Mouse (Mus musculus) forebrain, embryonic 11.5 days (tissue): Measurements from ENCODE around the gene Sprtn. TPM values are rescaled to one million over a fixed set of nuclear protein-coding genes. Genes with fewer than 3 reads are reported as not detected.

Experiments used
- ATAC-seq: fragments of 200-750 bp; cut with Nextera tagmentation; replicated peaks from 2 replicates; pipeline ENCODE4 v1.8.0; 2017; ENCODE audit warnings: moderate TSS enrichment; ENCODE audit not compliant: low FRiP score
- DNase-seq: peaks from one replicate; pipeline ENCODE4 v3.0.0-alpha.2; 2017; ENCODE audit warnings: low spot score
- H3K27ac ChIP-seq: fragments of 300-500 bp; sonication (generic); 2 replicates; pipeline ENCODE4 v1.5.1; 2014; ENCODE audit warnings: low read depth, low read length
- H3K27me3 ChIP-seq: fragments of 300-500 bp; sonication (generic); 2 replicates; pipeline ENCODE4 v1.6.1; 2014; ENCODE audit warnings: mild to moderate bottlenecking, low read length, mixed read lengths; ENCODE audit not compliant: control insufficient read depth, insufficient read depth
- H3K36me3 ChIP-seq: fragments of 300-500 bp; sonication (generic); 2 replicates; pipeline ENCODE4 v1.6.1; 2014; ENCODE audit warnings: mild to moderate bottlenecking, low read length, moderate library complexity, mixed read lengths; ENCODE audit not compliant: control insufficient read depth, insufficient read depth
- H3K4me1 ChIP-seq: fragments of 300-500 bp; sonication (generic); replicated peaks from 2 replicates; pipeline ENCODE4 v1.6.1; 2014; ENCODE audit warnings: low read length, mixed read lengths; ENCODE audit not compliant: control insufficient read depth, insufficient read depth
- H3K4me2 ChIP-seq: fragments of 300-500 bp; sonication (generic); 2 replicates; pipeline ENCODE4 v1.6.1; 2014; ENCODE audit warnings: low read depth, mild to moderate bottlenecking, low read length, moderate library complexity, mixed read lengths; ENCODE audit not compliant: severe bottlenecking
- H3K4me3 ChIP-seq: fragments of 300-500 bp; sonication (generic); 2 replicates; pipeline ENCODE4 v1.5.1; 2014; ENCODE audit warnings: low read depth, low read length
- H3K9ac ChIP-seq: fragments of 300-500 bp; sonication (generic); 2 replicates; pipeline ENCODE4 v1.6.1; 2014; ENCODE audit warnings: low read length
- H3K9me3 ChIP-seq: fragments of 300-500 bp; sonication (generic); 2 replicates; pipeline ENCODE4 v1.6.1; 2016; ENCODE audit warnings: low read length, mixed read lengths; ENCODE audit not compliant: control insufficient read depth
- WGBS: fragments of 180-500 bp; shearing (Covaris S2); extraction: QIAGEN DNeasy Blood & Tissue Kit; methylation state at CpG from one replicate; pipeline ENCODE4 v1.1.7; 2014; 5-methylcytosine and 5-hydroxymethylcytosine counted together
- polyA plus RNA-seq: library from polyadenylated mRNA; unstranded; fragments of >200 nt; fragmentation: Nextera tagmentation; extraction: Ambion mirVana; gene quantifications from 2 replicates; pipeline ENCODE4 v1.2.1, GENCODE M21; 2014

Sprtn gene
- polyA plus RNA-seq, 1 experiment from 2014 or later: 11.1 TPM

DNA sequence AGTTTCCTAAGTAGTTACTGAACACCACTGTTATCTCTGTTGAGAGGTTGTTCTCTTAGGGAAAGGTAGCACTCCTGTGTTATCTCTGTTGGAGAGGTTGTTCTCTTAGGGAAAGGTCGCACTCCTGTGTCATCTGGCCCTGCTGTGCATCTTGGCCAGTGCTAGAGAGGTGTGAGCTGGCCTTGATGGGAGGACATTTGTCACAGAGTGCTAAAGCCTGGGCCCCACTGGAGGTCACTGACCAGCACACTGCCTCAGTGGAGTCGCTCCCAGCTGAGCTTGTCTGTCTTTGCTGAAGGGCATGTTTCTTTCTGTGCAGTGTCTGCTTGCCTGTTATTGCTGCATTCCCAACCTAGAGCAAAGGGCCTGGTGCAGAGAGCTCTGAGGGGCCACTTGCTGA, 30.6 kb upstream of the Sprtn start:
- DNase-seq (no peak), ATAC-seq (no peak)
- 87% methylated on average over 2 of the region's 2 CpGs for WGBS
- Histone ChIP-seq H3K36me3 (no peaks in the 10 kb centered on the region; the same call in 1 of the 2 replicates), H3K4me1 (peaks cover 6% of the 10 kb centered on the region; the same call in 1 of the 2 replicates), H3K9ac (no peak overlapping the region), H3K27me3 (no peaks in the 10 kb centered on the region), H3K9me3 (no peaks in the 10 kb centered on the region), H3K4me3 (no peak overlapping the region), H3K4me2 (no peak overlapping the region), H3K27ac (no peak overlapping the region)

DNA sequence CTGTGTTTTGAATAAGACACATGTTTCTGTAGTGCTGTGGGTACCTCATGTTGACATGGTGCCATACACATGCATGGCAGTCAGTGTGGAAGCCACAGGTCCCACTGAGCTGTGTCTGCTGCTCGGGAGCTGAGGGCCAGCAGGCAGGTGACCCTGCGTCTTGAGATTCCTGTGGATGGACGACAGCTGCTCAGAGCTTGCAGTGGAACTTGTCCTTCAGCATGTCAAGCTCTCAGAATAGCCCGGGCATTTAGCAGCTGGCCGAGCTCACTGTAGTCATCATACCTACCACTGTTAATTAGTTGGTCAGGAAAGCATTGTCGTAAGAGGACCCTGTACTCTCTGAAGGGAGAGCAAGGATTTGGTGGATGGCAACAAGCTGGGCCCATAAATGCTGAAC, 28.0 kb upstream of the Sprtn start:
- 93% methylated on average over 6 of the region's 6 CpGs for WGBS
- Histone ChIP-seq H3K4me1 (no peaks in the 10 kb centered on the region), H3K9ac (no peak overlapping the region), H3K4me2 (no peak overlapping the region), H3K36me3 (no peaks in the 10 kb centered on the region; the same call in 1 of the 2 replicates), H3K4me3 (no peak overlapping the region), H3K27ac (no peak overlapping the region), H3K9me3 (no peaks in the 10 kb centered on the region), H3K27me3 (no peaks in the 10 kb centered on the region)
- DNase-seq (no peak), ATAC-seq (no peak)

DNA sequence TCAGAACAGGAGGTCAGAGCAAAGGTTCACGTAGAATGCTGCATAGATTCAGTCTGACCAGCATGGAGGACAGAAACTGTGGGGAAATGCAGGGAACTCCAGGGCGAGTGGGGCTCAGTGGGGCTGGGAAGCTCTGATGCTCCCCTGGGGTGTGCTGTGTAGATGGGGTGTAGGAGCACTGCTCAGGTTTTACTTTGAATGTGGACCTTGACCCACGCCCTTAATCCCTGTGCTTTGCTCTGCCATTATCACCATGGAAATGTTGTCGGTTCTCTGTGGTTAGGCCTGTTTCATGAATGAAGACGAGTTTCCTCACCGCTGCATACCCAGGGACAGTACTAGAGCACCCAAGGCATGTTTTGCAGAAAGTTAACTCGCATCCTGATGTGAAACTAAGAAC, 26.2 kb upstream of the Sprtn start:
- no peaks in the 10 kb centered on the region for H3K4me1 ChIP-seq
- no peaks in the 10 kb centered on the region for H3K9me3 ChIP-seq
- H3K9ac ChIP-seq: no peak overlapping the region
- ATAC-seq: no peak
- 92% methylated on average over 7 of the region's 7 CpGs for WGBS
- no peak overlapping the region for H3K27ac ChIP-seq
- DNase-seq: no peak
- no peak overlapping the region for H3K4me2 ChIP-seq
- H3K27me3 ChIP-seq: no peaks in the 10 kb centered on the region
- H3K36me3 ChIP-seq: no peaks in the 10 kb centered on the region; the same call in 1 of the 2 replicates
- H3K4me3 ChIP-seq: no peak overlapping the region

DNA sequence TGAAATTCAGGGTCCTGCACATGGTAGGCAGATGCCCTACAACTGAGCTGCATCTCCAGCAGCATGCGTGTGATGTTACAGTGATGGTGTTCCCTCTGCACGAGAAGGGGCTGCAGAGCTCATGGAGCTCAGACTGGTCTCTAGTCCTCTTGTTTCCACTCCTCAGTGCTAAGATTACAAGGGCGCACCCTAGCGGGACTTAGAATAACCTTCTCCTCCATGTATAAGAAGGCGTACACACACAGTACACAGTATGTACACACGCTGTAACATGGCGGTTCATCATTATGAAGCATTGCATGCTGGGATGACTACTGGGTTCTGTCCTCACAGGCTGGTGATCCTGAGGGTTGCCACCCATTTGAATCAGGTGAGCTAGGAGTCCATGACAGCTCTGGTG, 25.6 kb upstream of the Sprtn start:
- Histone ChIP-seq H3K27ac (no peak overlapping the region), H3K9me3 (no peaks in the 10 kb centered on the region), H3K9ac (no peak overlapping the region), H3K36me3 (no peaks in the 10 kb centered on the region; the same call in 1 of the 2 replicates), H3K27me3 (no peaks in the 10 kb centered on the region), H3K4me3 (no peak overlapping the region), H3K4me1 (no peaks in the 10 kb centered on the region), H3K4me2 (no peak overlapping the region)
- ATAC-seq: no peak
- WGBS: 90% methylated on average over 7 of the region's 7 CpGs
- no peak for DNase-seq

DNA sequence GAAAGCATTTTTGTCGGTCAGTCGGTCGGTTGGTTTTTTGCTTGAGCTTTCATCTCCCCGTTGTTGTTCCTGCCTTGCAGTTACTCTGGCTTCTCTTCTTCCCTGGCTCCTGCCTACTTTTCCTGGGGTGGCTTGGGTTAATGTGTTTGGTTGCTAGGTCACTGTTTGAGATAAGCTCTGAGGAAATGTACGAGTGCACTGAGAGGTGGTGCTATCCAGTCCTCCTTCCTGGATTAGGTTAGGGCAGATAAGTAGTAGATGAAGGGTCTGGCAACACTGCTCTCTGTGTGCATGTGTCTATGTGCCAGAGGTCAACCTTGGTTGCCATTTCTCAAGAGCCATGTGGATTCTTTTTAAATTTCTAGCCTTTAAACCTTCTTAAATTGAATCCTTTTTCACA, 25.0 kb upstream of the Sprtn start:
- no peaks in the 10 kb centered on the region; the same call in 1 of the 2 replicates for H3K36me3 ChIP-seq
- 96% methylated on average over 5 of the region's 5 CpGs for WGBS
- H3K4me2 ChIP-seq: no peak overlapping the region
- no peaks in the 10 kb centered on the region for H3K27me3 ChIP-seq
- DNase-seq (no peak), ATAC-seq (no peak)
- no peaks in the 10 kb centered on the region for H3K4me1 ChIP-seq
- H3K9me3 ChIP-seq: no peaks in the 10 kb centered on the region
- H3K4me3 ChIP-seq: no peak overlapping the region
- H3K27ac ChIP-seq: no peak overlapping the region
- no peak overlapping the region for H3K9ac ChIP-seq

DNA sequence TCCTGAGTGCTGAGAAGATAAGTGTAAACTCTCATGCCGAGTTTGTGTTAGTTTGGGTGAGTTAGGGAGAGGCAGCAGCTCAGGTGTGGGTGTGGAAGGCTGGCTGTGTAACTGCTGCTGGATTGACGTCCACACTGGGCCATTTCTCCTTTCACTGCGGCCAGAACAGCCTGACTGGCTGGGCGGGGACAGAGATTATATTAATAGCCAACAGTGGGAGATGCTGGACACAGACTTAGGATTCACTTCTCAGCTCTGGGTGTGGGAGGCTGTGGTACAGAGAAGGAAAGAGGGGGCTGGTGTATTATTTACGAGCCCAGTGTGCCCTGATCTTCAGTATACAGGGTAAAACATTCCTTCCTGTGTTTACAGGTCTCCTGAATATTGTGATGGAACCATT, 19.5 kb upstream of the Sprtn start:
- Histone ChIP-seq H3K9ac (no peak overlapping the region), H3K4me2 (no peak overlapping the region), H3K4me1 (no peaks in the 10 kb centered on the region), H3K36me3 (peaks cover 13% of the 10 kb centered on the region), H3K27ac (no peak overlapping the region), H3K4me3 (no peak overlapping the region), H3K9me3 (no peaks in the 10 kb centered on the region), H3K27me3 (no peaks in the 10 kb centered on the region)
- WGBS: 92% methylated on average over 5 of the region's 5 CpGs
- DNase-seq (no peak), ATAC-seq (no peak)

DNA sequence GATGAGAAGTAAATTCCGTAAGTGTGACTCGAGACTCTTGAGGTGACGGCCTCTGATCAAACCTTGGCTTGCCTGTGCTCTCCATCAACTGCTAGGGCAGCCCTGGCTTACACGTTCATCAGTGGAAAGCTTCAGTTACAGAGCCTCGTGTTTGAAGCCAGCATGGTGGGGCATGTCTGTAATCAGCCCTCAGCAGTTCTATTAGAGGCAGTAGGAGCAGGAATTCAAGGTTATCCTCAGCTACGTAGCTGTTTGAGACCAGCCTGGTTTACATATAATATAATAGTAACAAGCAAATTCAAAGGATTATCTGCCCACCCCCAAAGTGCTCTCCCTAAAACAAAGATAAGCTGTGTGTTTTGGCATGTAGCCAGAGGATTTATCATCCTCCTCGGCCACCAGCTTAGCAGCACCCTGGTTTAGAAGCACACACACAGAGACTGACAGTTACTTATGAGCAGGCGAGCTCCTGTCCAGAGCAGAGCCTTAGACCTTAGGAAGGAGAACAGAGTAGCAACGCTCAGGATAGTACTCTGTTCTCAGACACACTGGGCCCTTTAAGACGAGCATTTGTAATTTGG, 18.6 kb upstream of the Sprtn start:
- H3K4me1 ChIP-seq: no peaks in the 10 kb centered on the region
- H3K4me2 ChIP-seq: no peak overlapping the region
- no peak overlapping the region for H3K9ac ChIP-seq
- H3K27me3 ChIP-seq: no peaks in the 10 kb centered on the region
- ATAC-seq (no peak), DNase-seq (no peak)
- peaks cover 14% of the 10 kb centered on the region for H3K36me3 ChIP-seq
- H3K4me3 ChIP-seq: no peak overlapping the region
- H3K27ac ChIP-seq: no peak overlapping the region
- H3K9me3 ChIP-seq: no peaks in the 10 kb centered on the region
- 91% methylated on average over 10 of the region's 10 CpGs for WGBS

DNA sequence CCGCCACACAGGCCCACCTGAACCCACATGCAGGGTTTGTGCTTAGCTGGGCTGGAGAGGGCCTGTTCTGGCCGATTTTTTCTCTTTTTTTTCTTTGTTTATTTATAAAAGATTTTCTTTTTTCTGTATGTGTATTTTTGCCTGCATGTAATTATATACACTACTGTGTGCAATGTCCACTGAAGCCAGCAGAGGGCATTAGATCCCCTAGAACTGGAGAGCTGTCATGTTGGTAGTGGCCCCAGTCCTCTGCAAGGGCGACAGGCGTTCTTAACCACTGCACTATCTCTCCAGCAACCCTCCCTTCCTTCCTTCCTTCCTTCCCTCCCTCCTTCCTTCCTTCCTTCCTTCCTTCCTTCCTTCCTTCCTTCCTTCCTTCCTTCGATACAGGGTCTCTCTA, 9.3 kb upstream of the Sprtn start:
- H3K27ac ChIP-seq: no peak overlapping the region
- 96% methylated on average over 5 of the region's 5 CpGs for WGBS
- H3K9me3 ChIP-seq: no peaks in the 10 kb centered on the region; the same call in 1 of the 2 replicates
- ATAC-seq: no peak
- no peaks in the 10 kb centered on the region for H3K4me1 ChIP-seq
- H3K27me3 ChIP-seq: no peaks in the 10 kb centered on the region
- DNase-seq: no peak
- H3K36me3 ChIP-seq: peaks cover 21% of the 10 kb centered on the region
- no peak overlapping the region for H3K4me3 ChIP-seq
- no peak overlapping the region for H3K9ac ChIP-seq
- no peak overlapping the region for H3K4me2 ChIP-seq

DNA sequence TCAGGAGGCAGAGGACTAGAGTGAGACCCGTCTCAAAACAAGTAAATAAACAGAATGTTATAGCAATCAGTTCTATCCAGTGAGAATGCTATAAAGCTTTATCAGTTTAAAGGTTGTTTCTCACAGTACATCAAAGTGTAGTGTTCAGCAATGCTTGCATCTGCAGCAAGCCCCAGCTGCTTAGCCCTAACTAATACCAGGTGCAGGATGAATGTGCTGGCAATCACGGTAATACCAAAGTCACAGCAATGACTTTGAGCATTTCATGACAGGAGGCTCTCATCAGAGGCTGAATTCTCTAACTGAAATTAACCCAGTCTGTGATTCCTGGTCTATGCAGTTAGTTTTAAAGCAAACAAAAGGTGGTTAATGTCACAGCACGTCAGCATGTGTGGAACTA, 5.1 kb upstream of the Sprtn start:
- H3K4me3 ChIP-seq: no peak overlapping the region
- no peaks in the 10 kb centered on the region; the same call in 1 of the 2 replicates for H3K9me3 ChIP-seq
- peaks cover 17% of the 10 kb centered on the region for H3K36me3 ChIP-seq
- no peak overlapping the region for H3K4me2 ChIP-seq
- H3K27me3 ChIP-seq: no peaks in the 10 kb centered on the region
- ATAC-seq: no peak
- no peak for DNase-seq
- no peak overlapping the region for H3K27ac ChIP-seq
- 0 out of 2 replicates have a peak, but pooled peaks cover 2% of the 10 kb centered on the region for H3K4me1 ChIP-seq
- no peak overlapping the region for H3K9ac ChIP-seq
- WGBS: 75% methylated on average over 3 of the region's 3 CpGs
